Mouse (Mus musculus) bone marrow macrophage, adult 2 months (primary cell): ENCODE measurements around the gene Acap1. TPM values are rescaled to one million over a fixed set of nuclear protein-coding genes. Genes with fewer than 3 reads are reported as not detected.

ENCODE experiments used
- H3K27ac ChIP-seq: 2 replicates; pipeline ENCODE4 v1.5.1; 2012; ENCODE audit warnings: low read depth, low read length; ENCODE audit not compliant: insufficient read depth
- H3K4me1 ChIP-seq: 2 replicates; pipeline ENCODE4 v1.6.1; 2012; ENCODE audit warnings: low read length; ENCODE audit not compliant: control insufficient read depth, insufficient read depth
- H3K4me3 ChIP-seq: 2 replicates; pipeline ENCODE4 v1.5.1; 2012; ENCODE audit warnings: mild to moderate bottlenecking, low read length, moderate library complexity; ENCODE audit not compliant: insufficient read depth
- CTCF ChIP-seq: IDR thresholded peaks from 2 replicates; pipeline ENCODE4 v1.5.1; 2012; ENCODE audit warnings: low read depth, mild to moderate bottlenecking, low read length, moderate library complexity
- POLR2A ChIP-seq: IDR thresholded peaks from 2 replicates; pipeline ENCODE4 v1.6.1; 2012; ENCODE audit warnings: mild to moderate bottlenecking, low read depth, low read length, borderline replicate concordance
- polyA plus RNA-seq: library from polyadenylated mRNA; stranded (reverse); fragments of >200 nt; gene quantifications from 2 replicates; pipeline ENCODE4 v1.2.4, GENCODE M21; 2012; ENCODE audit not compliant: missing spikeins, insufficient read depth, insufficient read length

The Acap1 gene
- polyA plus RNA-seq, 1 experiment, result 0.66 TPM

GRCm38 (mm10) chr11:69855347-69855746, 40.0 kb downstream of the Acap1 start:
- Histone ChIP-seq H3K4me3 (no peak overlapping the region), H3K4me1 (no peaks in the 10 kb centered on the region; the same call in 1 of the 2 replicates), H3K27ac (no peak overlapping the region)
- TF ChIP-seq POLR2A (no peak), CTCF (no peak)

- no peak overlapping the region for H3K27ac ChIP-seq
- H3K4me1 ChIP-seq, result peaks cover 4% of the 10 kb centered on the region
- H3K4me3 ChIP-seq, result no peak overlapping the region
- no peak for TF ChIP-seq CTCF
- no peak for TF ChIP-seq POLR2A
Measured at GRCm38 (mm10) chr11:69854680-69855079, 40.7 kb downstream of the Acap1 start.

DNA sequence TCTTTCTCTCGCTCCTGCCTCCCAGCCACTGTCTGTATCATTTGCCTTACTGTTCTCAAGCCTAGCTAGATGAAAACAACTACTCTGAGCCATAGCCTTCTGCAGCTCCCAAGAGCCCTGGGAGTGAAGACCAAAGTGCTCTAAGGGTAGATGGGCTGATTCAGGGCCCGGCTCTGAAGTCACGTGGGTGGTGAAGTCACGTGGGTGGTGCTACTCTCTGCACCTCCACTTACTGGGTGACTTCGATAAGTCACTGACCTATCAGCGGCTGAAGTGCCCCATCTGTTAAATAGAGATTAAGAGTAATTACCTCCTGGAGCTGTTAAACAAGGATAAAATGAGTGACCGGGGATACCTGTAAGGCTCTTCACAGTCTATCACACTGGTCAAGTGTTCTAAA, 41.3 kb downstream of the Acap1 start:
- peaks cover 9% of the 10 kb centered on the region for H3K4me1 ChIP-seq
- TF ChIP-seq CTCF, result no peak
- no peak for TF ChIP-seq POLR2A
- H3K27ac ChIP-seq, result no peak overlapping the region
- no peak overlapping the region for H3K4me3 ChIP-seq

DNA sequence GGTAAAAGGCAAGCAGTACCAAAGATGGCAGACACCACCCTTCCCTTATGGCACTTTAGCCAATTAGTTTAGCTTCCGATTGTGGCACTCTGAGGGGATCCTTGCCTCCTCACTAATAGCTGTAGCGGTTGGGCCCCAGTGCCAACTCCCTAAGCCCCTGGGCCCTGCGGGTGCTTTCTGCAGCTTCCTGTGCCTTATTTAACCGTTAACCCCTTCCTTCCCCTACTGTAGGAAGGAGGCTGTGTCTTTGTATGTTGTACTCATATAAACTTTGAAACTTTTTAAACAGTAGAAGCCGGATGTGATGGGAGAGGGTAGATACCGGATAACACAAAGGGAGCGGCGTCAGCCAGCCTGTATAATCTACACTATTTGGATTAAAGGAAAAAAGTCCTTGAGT, 44.6 kb downstream of the Acap1 start:
- H3K4me3 ChIP-seq, result no peak overlapping the region
- H3K27ac ChIP-seq, result no peak overlapping the region
- TF ChIP-seq POLR2A, result no peak
- no peak for TF ChIP-seq CTCF
- peaks cover 20% of the 10 kb centered on the region for H3K4me1 ChIP-seq

- Histone ChIP-seq H3K4me1 (peaks cover 27% of the 10 kb centered on the region), H3K27ac (peak overlapping the region; percentile 65), H3K4me3 (no peak overlapping the region)
- no peak for TF ChIP-seq POLR2A
- no peak for TF ChIP-seq CTCF
Measured at GRCm38 (mm10) chr11:69849884-69850283, 45.5 kb downstream of the Acap1 start.

GRCm38 (mm10) chr11:69849128-69849527, 46.2 kb downstream of the Acap1 start:
- Histone ChIP-seq H3K27ac (peak overlapping the region; percentile 65), H3K4me1 (peaks cover 27% of the 10 kb centered on the region), H3K4me3 (no peak overlapping the region; the same call in 1 of the 2 replicates)
- TF ChIP-seq POLR2A (no peak), CTCF (no peak)

DNA sequence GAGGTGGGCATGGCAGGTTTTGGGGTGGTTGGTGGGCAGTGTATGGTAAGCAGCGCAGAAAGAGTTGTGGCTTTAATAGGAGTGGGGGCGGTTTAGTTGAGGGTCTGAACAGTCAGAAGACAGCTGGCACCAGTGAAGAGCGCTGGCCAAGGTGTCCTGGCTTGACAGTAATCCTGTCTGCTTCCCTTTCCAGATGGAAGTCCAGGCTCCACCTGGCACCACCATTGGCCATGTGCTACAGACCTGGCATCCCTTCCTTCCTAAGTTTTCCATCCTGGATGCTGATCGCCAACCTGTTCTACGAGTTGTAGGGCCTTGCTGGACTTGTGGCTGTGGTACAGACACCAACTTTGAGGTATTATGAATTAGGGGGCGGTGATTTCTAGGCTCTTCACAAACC, 47.3 kb downstream of the Acap1 start:
- Histone ChIP-seq H3K4me1 (peaks cover 31% of the 10 kb centered on the region), H3K4me3 (no peak overlapping the region), H3K27ac (no peak overlapping the region)
- TF ChIP-seq CTCF, result no peak
- TF ChIP-seq POLR2A, result no peak

DNA sequence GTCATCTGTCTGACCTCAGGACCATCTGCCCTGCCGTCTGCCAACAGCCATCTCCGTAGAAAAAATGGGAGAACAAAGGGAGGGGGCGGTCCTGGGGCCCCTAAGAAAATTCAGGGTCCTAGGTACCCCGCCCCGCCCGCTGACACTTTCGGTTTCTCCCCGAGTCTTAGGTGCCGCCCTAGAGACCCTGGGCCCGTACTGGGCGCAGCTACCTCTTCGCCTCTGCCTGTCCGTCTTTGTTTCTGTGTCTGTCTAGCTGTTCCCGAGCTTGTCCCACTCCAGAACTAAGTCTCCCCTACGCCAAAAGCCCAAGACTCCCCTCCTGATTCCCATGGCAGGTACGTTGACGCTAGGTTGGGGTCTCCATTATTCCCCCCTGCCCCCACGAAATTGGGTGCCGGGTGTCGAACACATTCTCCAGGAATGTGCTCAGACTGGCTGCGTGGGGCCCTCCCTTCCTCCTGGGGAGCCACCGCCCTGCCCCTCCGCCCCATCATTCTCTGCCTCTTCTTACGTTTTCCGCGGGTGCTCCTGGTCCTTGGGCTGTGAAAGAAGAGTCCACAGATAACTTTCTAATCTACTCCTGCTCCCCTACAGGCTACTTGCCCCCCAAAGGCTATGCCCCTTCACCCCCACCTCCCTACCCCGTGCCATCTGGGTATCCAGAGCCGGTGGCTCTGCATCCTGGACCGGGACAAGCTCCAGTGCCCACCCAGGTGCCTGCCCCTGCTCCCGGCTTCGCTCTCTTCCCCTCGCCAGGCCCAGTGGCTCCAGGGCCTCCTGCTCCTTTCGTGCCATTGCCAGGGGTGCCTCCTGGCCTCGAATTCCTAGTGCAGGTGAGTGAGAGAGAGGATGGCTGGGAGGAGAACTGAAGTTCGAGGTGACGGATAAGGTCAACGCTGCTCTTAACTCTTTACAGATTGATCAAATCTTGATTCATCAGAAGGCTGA, 48.3 kb downstream of the Acap1 start:
- TF ChIP-seq POLR2A (no peak), CTCF (no peak)
- H3K27ac ChIP-seq, result no peak overlapping the region
- H3K4me1 ChIP-seq, result peaks cover 35% of the 10 kb centered on the region
- H3K4me3 ChIP-seq, result peak overlapping the region; percentile 69

DNA sequence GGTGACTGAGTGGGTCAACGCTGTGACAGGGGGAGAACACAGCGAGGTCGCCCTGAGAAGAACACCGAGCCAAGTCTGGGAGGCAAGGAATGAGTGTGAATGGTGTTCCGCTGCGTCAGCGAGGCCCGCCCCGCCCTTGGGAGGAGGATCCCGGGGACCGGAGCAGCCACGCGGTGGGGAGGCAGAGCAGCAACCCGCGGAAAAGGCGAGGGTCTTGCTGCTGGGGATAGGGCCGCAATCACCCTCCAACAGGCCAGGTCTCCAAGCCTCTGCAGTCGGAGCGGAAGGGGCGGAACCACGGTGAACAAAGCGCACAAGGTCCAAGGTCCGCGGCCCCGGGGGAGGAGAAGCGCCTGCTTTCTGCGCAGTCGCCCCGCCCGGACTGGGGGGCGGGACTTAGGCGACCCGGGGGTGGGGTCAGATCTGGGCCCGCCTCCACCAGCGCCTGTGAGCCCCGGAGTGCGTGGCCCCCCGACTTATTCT, 49.1 kb downstream of the Acap1 start, which contains the start of gene Plscr3:
TSS of gene Plscr3 (plus strand) at position 179 of the 483 bp plus-strand sequence.
- TF ChIP-seq POLR2A, result no peak
- TF ChIP-seq CTCF, result no peak
- peak within 1 kb of the TSS; percentile 69 for H3K4me3 ChIP-seq
- H3K4me1 ChIP-seq, result peaks cover 35% of the 10 kb centered on the region
- H3K27ac ChIP-seq, result peak within 1 kb of the TSS; percentile 72

GRCm38 (mm10) chr11:69838714-69839104, 56.6 kb downstream of the Acap1 start:
- Histone ChIP-seq H3K27ac (peak overlapping the region; percentile 62), H3K4me1 (peaks cover 14% of the 10 kb centered on the region), H3K4me3 (peak overlapping the region; percentile 74)
- no peak for TF ChIP-seq CTCF
- no peak for TF ChIP-seq POLR2A
